ENCODE assay signal across 15 mouse cellular contexts in the genomic region with DNA sequence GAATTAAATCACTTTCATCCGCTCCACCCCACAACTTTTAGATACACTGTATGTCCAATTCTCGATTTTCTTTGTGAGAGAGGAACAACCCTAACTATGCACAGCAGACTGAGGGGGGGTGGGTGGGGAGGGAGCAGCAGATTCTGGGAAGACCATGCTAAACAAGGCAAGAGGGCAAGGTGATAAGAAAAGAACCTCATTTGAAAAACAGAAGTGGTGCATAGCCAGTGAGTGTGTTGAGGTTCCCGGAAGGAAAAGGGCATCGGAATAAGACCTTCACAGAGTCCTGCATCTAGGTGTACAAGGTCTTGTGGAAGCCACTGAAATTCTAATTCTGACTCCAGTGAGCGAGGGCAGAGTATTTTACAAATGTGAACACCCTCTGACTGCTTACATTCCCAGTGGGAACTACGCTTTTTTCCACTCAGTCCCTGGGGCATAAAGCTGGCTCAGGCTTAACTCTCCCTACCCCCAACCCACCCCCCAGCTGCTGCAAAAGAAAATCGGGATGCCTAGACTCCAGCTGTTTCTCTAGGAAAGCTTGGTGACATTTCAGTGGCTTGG. TPM values are rescaled to one million over a fixed set of nuclear protein-coding genes. Genes with fewer than 3 reads are reported as not detected.
A peak's percentile ranks its signal among the peaks of the same experiment; 100 is the strongest.
DNase-seq lines count a peak whose midpoint lies in the region; ATAC-seq and TF ChIP-seq lines count a peak whose summit lies in the region.
"Had no signal": no experiment of that assay in that cellular context is flagged by ENCODE, and none has a peak within 500 bp of the region (broad histone marks: within the 10 kb centered on the region; RNA-seq: fewer than 3 reads in every experiment).

No protein-coding gene starts in this region.

- H3K36me3 ChIP-seq in forebrain, embryonic 13.5 days (ENCODE audit: poor library complexity, severe bottlenecking): no peaks in the 10 kb centered on the region
- no peaks in the 10 kb centered on the region for H3K36me3 ChIP-seq in forebrain, embryonic 16.5 days (ENCODE audit: control insufficient read depth, insufficient read depth)
- H3K36me3 ChIP-seq in E14TG2a.4 (ENCODE audit: insufficient read depth, low read length): peaks cover 79% of the 10 kb centered on the region
- H3K36me3 ChIP-seq in liver, embryonic 12.5 days: peaks cover 66% of the 10 kb centered on the region
- H3K36me3 ChIP-seq: midbrain, embryonic 10.5 days had no signal

- TF ChIP-seq CTCF in E14TG2a.4 (conservative IDR thresholded peaks at IDR 0.05; ENCODE audit: low read length): no peak

- H3K4me3 ChIP-seq in forebrain, embryonic 13.5 days: no peak overlapping the region
- no peak overlapping the region for H3K4me3 ChIP-seq in forebrain, embryonic 16.5 days (replicated peaks; ENCODE audit: low read length)
- peak overlapping the region; percentile 95 for H3K4me3 ChIP-seq in E14TG2a.4 (replicated peaks; ENCODE audit: low read length)
- peak overlapping the region; percentile 87 for H3K4me3 ChIP-seq in liver, embryonic 12.5 days
- H3K4me3 ChIP-seq: left cerebral cortex, adult 2 months had no signal

- H3K4me1 ChIP-seq in forebrain, embryonic 13.5 days: peaks cover 46% of the 10 kb centered on the region
- peaks cover 36% of the 10 kb centered on the region for H3K4me1 ChIP-seq in forebrain, embryonic 16.5 days (replicated peaks; ENCODE audit: control insufficient read depth, insufficient read depth, low read length)
- peaks cover 57% of the 10 kb centered on the region for H3K4me1 ChIP-seq in E14TG2a.4 (replicated peaks; ENCODE audit: low read depth, low read length)
- peaks cover 58% of the 10 kb centered on the region for H3K4me1 ChIP-seq in liver, embryonic 12.5 days

- no peak overlapping the region for H3K9ac ChIP-seq in forebrain, embryonic 13.5 days
- no peak overlapping the region for H3K9ac ChIP-seq in forebrain, embryonic 16.5 days (replicated peaks; ENCODE audit: low read depth, low read length)
- peak overlapping the region; percentile 91 for H3K9ac ChIP-seq in liver, embryonic 12.5 days

- peaks cover 71% of the 10 kb centered on the region for H3K27me3 ChIP-seq in forebrain, embryonic 13.5 days
- H3K27me3 ChIP-seq in forebrain, embryonic 16.5 days (replicated peaks; ENCODE audit: control insufficient read depth, insufficient read depth, low read length): peaks cover 39% of the 10 kb centered on the region
- no peaks in the 10 kb centered on the region for H3K27me3 ChIP-seq in E14TG2a.4 (ENCODE audit: insufficient read depth, low read length)
- peaks cover 8% of the 10 kb centered on the region for H3K27me3 ChIP-seq in liver, embryonic 12.5 days (replicated peaks)

- no peak for ATAC-seq in forebrain, embryonic 13.5 days
- no peak for ATAC-seq in forebrain, embryonic 16.5 days
- ATAC-seq in liver, embryonic 12.5 days: no peak

- 45% methylated on average over 7 of the region's 7 CpGs for WGBS in forebrain, embryonic 13.5 days
- 54% methylated on average over 7 of the region's 7 CpGs for WGBS in forebrain, embryonic 16.5 days
- 45% methylated on average over 7 of the region's 7 CpGs for WGBS in liver, embryonic 12.5 days (ENCODE audit: insufficient replicate concordance)

- peak; percentile 92 for DNase-seq in R1 (ENCODE audit: low read depth, low spot score)
- DNase-seq in urinary bladder, postnatal 25 days (ENCODE audit: low spot score): no peak
- no peak for DNase-seq in urinary bladder, postnatal 4 days (ENCODE audit: low spot score in 2 of 2)
- DNase-seq in urinary bladder, postnatal 10 days (ENCODE audit: low spot score): no peak
- DNase-seq: B cell, adult 2 months; cerebellum, adult 9-10 months; kidney, postnatal 4 days; lung, adult 2 months; spleen, adult 18-20 months had no signal

- H3K27ac ChIP-seq in forebrain, embryonic 13.5 days: no peak overlapping the region
- no peak overlapping the region for H3K27ac ChIP-seq in forebrain, embryonic 16.5 days (ENCODE audit: low read length)
- peak overlapping the region; percentile 95 for H3K27ac ChIP-seq in liver, embryonic 12.5 days
- H3K27ac ChIP-seq: left cerebral cortex, adult 2 months; midbrain, embryonic 10.5 days had no signal

- peak overlapping the region; percentile 98; the same call in 1 of the 2 replicates for H3K4me2 ChIP-seq in forebrain, embryonic 13.5 days
- no peak overlapping the region for H3K4me2 ChIP-seq in forebrain, embryonic 16.5 days (ENCODE audit: low read length)
- H3K4me2 ChIP-seq in liver, embryonic 12.5 days: peak overlapping the region; percentile 96

- no peaks in the 10 kb centered on the region for H3K9me3 ChIP-seq in forebrain, embryonic 13.5 days (replicated peaks)
- no peaks in the 10 kb centered on the region for H3K9me3 ChIP-seq in forebrain, embryonic 16.5 days (ENCODE audit: control insufficient read depth, low read length)
- H3K9me3 ChIP-seq in E14TG2a.4 (ENCODE audit: low read length): no peaks in the 10 kb centered on the region
- H3K9me3 ChIP-seq in liver, embryonic 12.5 days (replicated peaks): no peaks in the 10 kb centered on the region
- H3K9me3 ChIP-seq: midbrain, embryonic 10.5 days had no signal

RNA-seq across cellular contexts. Expression of a gene that starts 4.8 kb away (rescaled TPM):
- polyA plus RNA-seq in forebrain, embryonic 13.5 days (2015; fragmentation: Nextera tagmentation; extraction: Ambion mirVana): 0.56 and 0.65 TPM in 2 replicates
- polyA plus RNA-seq in forebrain, embryonic 16.5 days (2015; fragmentation: Nextera tagmentation; extraction: Ambion mirVana): 0.48 and 0.61 TPM in 2 replicates
- polyA plus RNA-seq in liver, embryonic 12.5 days (2016; fragmentation: Nextera tagmentation; extraction: Ambion mirVana): 3.6 and 4.1 TPM in 2 replicates

RNA-seq across cellular contexts. Expression of a gene that starts 42.5 kb away (rescaled TPM):
- polyA plus RNA-seq in forebrain, embryonic 13.5 days (2015; fragmentation: Nextera tagmentation; extraction: Ambion mirVana): 4.2 and 4.3 TPM in 2 replicates
- polyA plus RNA-seq in forebrain, embryonic 16.5 days (2015; fragmentation: Nextera tagmentation; extraction: Ambion mirVana): 3.9 and 4.4 TPM in 2 replicates
- polyA plus RNA-seq in liver, embryonic 12.5 days (2016; fragmentation: Nextera tagmentation; extraction: Ambion mirVana): 1.6 and 2.3 TPM in 2 replicates

Comparison
In these comparisons a context has a peak if more than half of its experiments do, and no peak if none do; other contexts are left out.
1. H3K4me3 ChIP-seq: peak in E14TG2a.4 (single experiment) and liver, embryonic 12.5 days (single experiment); none in forebrain, embryonic 13.5 days (single experiment) and forebrain, embryonic 16.5 days (single experiment).